14 mouse cellular contexts compared by ENCODE assay signal in the genomic region with DNA sequence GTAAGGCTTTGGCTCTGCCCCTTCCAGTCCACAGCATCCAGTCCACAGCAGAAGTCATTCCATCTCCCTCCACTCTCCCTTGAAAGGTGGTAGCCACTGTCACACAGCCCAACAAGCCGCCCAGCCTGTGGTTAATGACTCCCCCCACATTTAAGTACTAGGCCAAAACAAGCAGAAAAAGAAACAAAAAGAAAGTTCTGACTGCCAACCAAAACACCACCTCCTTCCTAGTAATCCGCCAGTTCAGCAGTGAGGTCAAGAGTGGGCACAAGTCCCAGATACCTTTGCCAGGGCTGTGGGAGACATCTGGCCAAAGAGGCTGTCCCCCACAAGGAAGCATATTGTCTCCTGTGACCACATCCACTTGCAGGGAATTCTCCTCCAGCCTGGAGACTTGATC. TPM values are rescaled to one million over a fixed set of nuclear protein-coding genes. Genes with fewer than 3 reads are reported as not detected.
DNase-seq lines count a peak whose midpoint lies in the region; ATAC-seq and TF ChIP-seq lines count a peak whose summit lies in the region.
"Had no signal": no experiment of that assay in that cellular context is flagged by ENCODE, and none has a peak within 500 bp of the region (broad histone marks: within the 10 kb centered on the region; RNA-seq: fewer than 3 reads in every experiment).

No protein-coding gene starts in this region.

- WGBS in lung, postnatal 0 days: 55% methylated on average over 2 of the region's 2 CpGs
- WGBS in midbrain, embryonic 16.5 days: 87% methylated on average over 2 of the region's 2 CpGs

- ATAC-seq in lung, postnatal 0 days: no peak
- no peak for ATAC-seq in midbrain, embryonic 16.5 days
- ATAC-seq: forebrain, embryonic 15.5 days; inflammation-experienced regulatory T-cells, adult 6 months had no signal

- H3K4me2 ChIP-seq in lung, postnatal 0 days (replicated peaks; ENCODE audit: low read depth, low read length): no peak overlapping the region
- no peak overlapping the region for H3K4me2 ChIP-seq in midbrain, embryonic 16.5 days (ENCODE audit: low read length)
- H3K4me2 ChIP-seq: forebrain, embryonic 15.5 days had no signal

- intact Hi-C loops in heart, postnatal 10 days (cut with DNase I): no loop called here

- H3K36me3 ChIP-seq in lung, postnatal 0 days (ENCODE audit: insufficient read depth, low read length): 0 out of 2 replicates have a peak, but pooled peaks cover 3% of the 10 kb centered on the region
- H3K36me3 ChIP-seq in midbrain, embryonic 16.5 days (ENCODE audit: control insufficient read depth, insufficient read depth, low read length): no peaks in the 10 kb centered on the region
- H3K36me3 ChIP-seq: forebrain, embryonic 15.5 days had no signal

- no peak overlapping the region for H3K9ac ChIP-seq in lung, postnatal 0 days (replicated peaks; ENCODE audit: low read depth)
- H3K9ac ChIP-seq in midbrain, embryonic 16.5 days (ENCODE audit: low read depth, low read length): no peak overlapping the region
- H3K9ac ChIP-seq: forebrain, embryonic 15.5 days had no signal

- no peaks in the 10 kb centered on the region for H3K9me3 ChIP-seq in lung, postnatal 0 days (ENCODE audit: low read length)
- no peaks in the 10 kb centered on the region for H3K9me3 ChIP-seq in midbrain, embryonic 16.5 days (replicated peaks; ENCODE audit: control insufficient read depth, low read length, poor library complexity, severe bottlenecking)
- H3K9me3 ChIP-seq: forebrain, embryonic 15.5 days had no signal

- H3K4me1 ChIP-seq in lung, postnatal 0 days (ENCODE audit: insufficient read depth, low read depth, low read length): no peaks in the 10 kb centered on the region
- 0 out of 2 replicates have a peak, but pooled peaks cover under 1% of the 10 kb centered on the region for H3K4me1 ChIP-seq in midbrain, embryonic 16.5 days (ENCODE audit: control insufficient read depth, insufficient read depth, low read length)

- no peak for TF ChIP-seq CTCF in lung, postnatal 0 days (IDR thresholded peaks at IDR 0.05)

- no peak overlapping the region for H3K27ac ChIP-seq in lung, postnatal 0 days (ENCODE audit: low read length)
- H3K27ac ChIP-seq in midbrain, embryonic 16.5 days (ENCODE audit: low read length): no peak overlapping the region
- H3K27ac ChIP-seq: forebrain, embryonic 15.5 days had no signal

- no peaks in the 10 kb centered on the region for H3K27me3 ChIP-seq in lung, postnatal 0 days (replicated peaks; ENCODE audit: insufficient read depth, low read length)
- no peaks in the 10 kb centered on the region for H3K27me3 ChIP-seq in midbrain, embryonic 16.5 days (ENCODE audit: control insufficient read depth, insufficient read depth, low read depth, low read length)
- H3K27me3 ChIP-seq: forebrain, embryonic 15.5 days had no signal

- no peak for TF ChIP-seq EP300 in lung, postnatal 0 days (IDR thresholded peaks at IDR 0.05)

- no peak overlapping the region for H3K4me3 ChIP-seq in lung, postnatal 0 days (ENCODE audit: low read depth, low read length)
- no peak overlapping the region for H3K4me3 ChIP-seq in midbrain, embryonic 16.5 days (ENCODE audit: low read depth, low read length)
- H3K4me3 ChIP-seq: forebrain, embryonic 15.5 days had no signal

- peak; percentile 48 for DNase-seq in kidney, adult 11 months
- DNase-seq in kidney, postnatal 14 days: no peak
- DNase-seq in 3T3-L1 (ENCODE audit: low read depth, low spot score): peak; percentile 84
- peak; percentile 42 for DNase-seq in fat pad, adult 2 months (ENCODE audit: extremely low read depth, low read depth, low spot score)
- peak; percentile 67 to 70 for DNase-seq in heart, postnatal 10 days
- no peak for DNase-seq in frontal cortex, postnatal 36 days (ENCODE audit: low spot score in 2 of 2)
- DNase-seq in lung, postnatal 0 days (ENCODE audit: low spot score): no peak
- DNase-seq: gastrocnemius, postnatal 36 days; lung, postnatal 4 days; thymus, postnatal 36 days had no signal

RNA-seq across cellular contexts. Expression of gene Dkk3, which starts 10.9 kb away (rescaled TPM):
- total RNA-seq in heart, postnatal 10 days (2021): 10 to 100 TPM; 44.1 to 77.0 TPM
- 82.5 and 88.3 TPM in 2 replicates for polyA plus RNA-seq in lung, postnatal 0 days (2015; fragmentation: Nextera tagmentation; extraction: Ambion mirVana)
- 26.9 and 35.1 TPM in 2 replicates for polyA plus RNA-seq in midbrain, embryonic 16.5 days (2015; fragmentation: Nextera tagmentation; extraction: Ambion mirVana)
- total RNA-seq: neutrophil, adult 5-6 weeks had no signal

Comparison
In these comparisons a context has a peak if more than half of its experiments do, and no peak if none do; other contexts are left out.
1. DNase-seq: peak in kidney, adult 11 months (single experiment), 3T3-L1 (single experiment), fat pad, adult 2 months (single experiment) and heart, postnatal 10 days (2 of 2); none in kidney, postnatal 14 days (single experiment), frontal cortex, postnatal 36 days (0 of 2) and lung, postnatal 0 days (single experiment).